Mouse (Mus musculus) embryonic facial prominence, embryonic 14.5 days (tissue): Measurements from ENCODE around the gene Cenpu. TPM values are rescaled to one million over a fixed set of nuclear protein-coding genes. Genes with fewer than 3 reads are reported as not detected.

Experiments
- ATAC-seq: fragments of 200-750 bp; cut with Nextera tagmentation; 2 replicates; pipeline ENCODE4 v1.8.0; 2017; ENCODE audit warnings: low read depth, moderate number of reproducible peaks, moderate TSS enrichment
- DNase-seq: peaks from one replicate; pipeline ENCODE4 v3.0.0-alpha.2; 2015; ENCODE audit warnings: low spot score
- H3K27ac ChIP-seq: fragments of 300-500 bp; sonication (generic); replicated peaks from 2 replicates; pipeline ENCODE4 v1.5.1; 2014; ENCODE audit warnings: low read depth, mild to moderate bottlenecking, low read length, moderate library complexity
- H3K27me3 ChIP-seq: fragments of 300-500 bp; sonication (generic); replicated peaks from 2 replicates; pipeline ENCODE4 v1.6.1; 2014; ENCODE audit warnings: low read length; ENCODE audit not compliant: control insufficient read depth, insufficient read depth
- H3K36me3 ChIP-seq: fragments of 300-500 bp; sonication (generic); 2 replicates; pipeline ENCODE4 v1.6.1; 2014; ENCODE audit warnings: low read length, mixed read lengths; ENCODE audit not compliant: control insufficient read depth, insufficient read depth
- H3K4me1 ChIP-seq: fragments of 300-500 bp; sonication (generic); 2 replicates; pipeline ENCODE4 v1.6.1; 2014; ENCODE audit warnings: antibody characterized with exemption, low read length; ENCODE audit not compliant: control insufficient read depth, insufficient read depth
- H3K4me2 ChIP-seq: fragments of 300-500 bp; sonication (generic); 2 replicates; pipeline ENCODE4 v1.6.1; 2014; ENCODE audit warnings: low read depth, mild to moderate bottlenecking, low read length, moderate library complexity, mixed read lengths
- H3K4me3 ChIP-seq: fragments of 300-500 bp; sonication (generic); 2 replicates; pipeline ENCODE4 v1.5.1; 2014; ENCODE audit warnings: low read depth, mild to moderate bottlenecking, low read length
- H3K9ac ChIP-seq: fragments of 300-500 bp; sonication (generic); 2 replicates; pipeline ENCODE4 v1.6.1; 2014; ENCODE audit warnings: low read depth, mild to moderate bottlenecking, low read length, moderate library complexity, mixed read lengths
- H3K9me3 ChIP-seq: fragments of 300-500 bp; sonication (generic); 2 replicates; pipeline ENCODE4 v1.6.1; 2016; ENCODE audit warnings: low read length; ENCODE audit not compliant: control insufficient read depth
- WGBS: fragments of 180-500 bp; shearing (Covaris S2); extraction: QIAGEN DNeasy Blood & Tissue Kit; methylation state at CpG from one replicate; pipeline ENCODE4 v1.1.7; 2014; 5-methylcytosine and 5-hydroxymethylcytosine counted together
- polyA plus RNA-seq: library from polyadenylated mRNA; unstranded; fragments of >200 nt; fragmentation: Nextera tagmentation; extraction: Ambion mirVana; gene quantifications from 2 replicates; pipeline ENCODE4 v1.2.1, GENCODE M21; 2014

The Cenpu gene
- polyA plus RNA-seq, 1 experiment from 2014 or later = 12.4 TPM

GRCm38 (mm10) chr8:46562333-46562732, 10.5 kb downstream of the Cenpu start:
- Histone ChIP-seq H3K36me3 (peaks cover 30% of the 10 kb centered on the region; the same call in 1 of the 2 replicates), H3K9ac (no peak overlapping the region), H3K4me1 (no peaks in the 10 kb centered on the region), H3K4me3 (no peak overlapping the region), H3K4me2 (no peak overlapping the region), H3K27ac (no peak overlapping the region), H3K9me3 (no peaks in the 10 kb centered on the region), H3K27me3 (no peaks in the 10 kb centered on the region)
- DNase-seq (no peak), ATAC-seq (no peak)
- 90% methylated on average over 16 of the region's 16 CpGs for WGBS

DNA sequence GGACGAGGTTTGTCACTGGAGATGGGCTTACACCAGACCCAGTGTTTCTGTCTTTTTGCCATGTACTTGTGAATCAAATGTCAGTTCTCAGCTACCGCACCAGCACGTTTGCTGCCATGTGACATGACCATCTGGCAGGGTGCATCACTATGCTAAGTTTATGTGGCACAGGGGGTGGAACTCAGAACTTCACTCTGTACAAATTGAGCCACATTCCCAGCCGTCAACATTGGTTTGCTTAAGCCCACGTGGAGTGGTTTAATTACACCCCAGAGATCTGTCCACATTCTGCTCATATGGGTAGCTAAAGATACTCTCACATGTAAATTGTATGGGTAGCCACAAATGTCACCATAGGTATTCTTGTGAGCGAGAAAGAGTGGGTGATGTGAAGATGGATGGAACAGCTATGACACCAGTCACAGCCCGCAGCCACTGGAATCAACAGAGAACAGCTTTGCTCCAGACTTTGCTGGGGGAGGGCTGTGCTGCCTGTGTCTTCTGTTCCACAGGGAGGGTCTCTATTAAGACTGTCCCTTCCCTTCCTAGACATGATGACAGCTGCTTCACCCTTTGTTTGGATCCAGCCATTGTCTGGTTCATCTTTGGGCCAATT, 15.2 kb downstream of the Cenpu start:
- Histone ChIP-seq H3K9me3 (no peaks in the 10 kb centered on the region), H3K4me2 (no peak overlapping the region), H3K4me1 (no peaks in the 10 kb centered on the region), H3K9ac (no peak overlapping the region), H3K27me3 (no peaks in the 10 kb centered on the region), H3K27ac (no peak overlapping the region), H3K4me3 (no peak overlapping the region), H3K36me3 (peaks cover 22% of the 10 kb centered on the region)
- peak; percentile 50 for DNase-seq
- 68% methylated on average over 7 of the region's 7 CpGs for WGBS
- ATAC-seq = 0 out of 2 replicates have a peak, but pooled peaks have one; percentile 23

DNA sequence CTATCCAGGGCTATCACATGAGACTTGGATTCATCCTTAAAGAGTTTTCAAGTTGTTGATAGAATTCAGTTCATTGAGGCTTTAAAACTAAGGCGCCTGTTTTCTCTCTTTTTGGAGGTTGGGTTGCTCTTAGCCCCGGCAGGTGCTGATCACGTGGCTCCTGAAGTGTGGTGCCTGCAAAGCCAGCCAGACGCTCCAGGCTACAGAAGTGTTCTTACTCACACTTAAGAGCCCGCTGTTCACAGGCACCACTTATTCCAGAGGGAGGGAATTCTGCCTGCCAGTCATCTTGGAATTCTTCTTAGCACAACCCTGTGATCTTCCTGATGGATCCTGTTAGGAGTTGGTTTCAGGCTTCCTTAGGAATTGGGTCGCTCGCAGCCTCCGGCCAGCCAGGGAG, 16.1 kb downstream of the Cenpu start:
- Histone ChIP-seq H3K4me2 (no peak overlapping the region), H3K27me3 (no peaks in the 10 kb centered on the region), H3K9me3 (no peaks in the 10 kb centered on the region), H3K4me1 (no peaks in the 10 kb centered on the region), H3K4me3 (no peak overlapping the region), H3K27ac (no peak overlapping the region), H3K9ac (no peak overlapping the region), H3K36me3 (peaks cover 13% of the 10 kb centered on the region)
- ATAC-seq (no peak), DNase-seq (no peak)
- 83% methylated on average over 8 of the region's 8 CpGs for WGBS

DNA sequence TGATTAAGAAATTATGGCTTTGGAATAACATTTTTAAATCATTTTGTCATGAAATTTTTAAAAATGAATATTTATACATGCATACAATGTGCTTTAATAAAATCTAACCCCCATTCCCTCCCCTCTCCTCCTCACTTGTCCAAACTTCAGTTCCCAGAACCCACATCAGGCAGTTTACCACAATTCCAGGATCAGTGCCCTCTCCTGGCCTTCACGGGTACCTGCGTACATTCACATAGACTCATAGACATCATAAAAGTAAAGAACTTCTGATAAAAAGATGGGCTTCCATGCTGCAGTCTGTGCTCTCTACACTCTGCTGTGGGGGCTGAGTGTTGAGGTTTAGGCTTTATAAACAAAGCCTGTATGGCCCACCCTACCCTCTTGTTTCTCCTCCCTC, 17.1 kb downstream of the Cenpu start:
- Histone ChIP-seq H3K27me3 (no peaks in the 10 kb centered on the region), H3K4me1 (no peaks in the 10 kb centered on the region), H3K9me3 (no peaks in the 10 kb centered on the region), H3K27ac (no peak overlapping the region), H3K9ac (no peak overlapping the region), H3K36me3 (peaks cover 10% of the 10 kb centered on the region), H3K4me3 (no peak overlapping the region), H3K4me2 (no peak overlapping the region)
- no peak for ATAC-seq
- WGBS = 72% methylated on average over 2 of the region's 2 CpGs
- DNase-seq = no peak

DNA sequence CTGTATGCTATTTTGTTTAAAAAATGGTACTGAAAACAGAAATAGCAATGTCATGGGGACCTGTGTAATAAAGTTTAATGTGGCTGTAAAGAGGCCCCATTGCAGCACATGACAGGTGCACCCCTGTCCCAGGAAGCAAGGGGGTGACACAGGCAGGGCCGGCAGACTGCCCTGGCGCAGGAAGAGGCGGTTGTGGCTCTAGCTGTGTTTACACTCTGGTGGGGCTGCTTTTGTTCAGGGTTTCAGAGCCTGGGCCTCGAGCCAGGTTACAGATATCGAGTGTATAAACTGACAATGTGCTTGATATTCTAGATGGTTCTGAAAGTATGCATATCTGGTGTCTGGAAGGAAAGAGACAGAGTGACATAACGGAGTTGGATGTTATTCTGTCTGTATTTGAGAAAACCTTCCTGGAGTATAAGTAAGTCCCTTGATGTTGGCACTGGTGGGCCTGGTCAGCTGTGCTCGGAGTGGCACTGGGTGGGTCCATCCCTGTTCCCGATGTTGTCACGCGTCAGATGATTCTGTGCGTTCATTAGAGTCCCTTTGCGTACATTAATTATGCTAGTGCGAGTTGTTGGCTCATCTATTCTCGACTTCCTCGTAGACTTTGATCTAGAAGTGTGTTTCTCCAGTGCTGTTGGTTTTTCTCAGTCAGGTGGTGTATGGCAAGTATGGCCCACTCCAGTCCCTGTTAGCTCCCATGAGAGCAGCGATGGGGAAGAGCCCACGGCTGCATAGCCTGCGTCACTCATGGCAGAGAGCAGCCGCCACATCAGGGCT, 18.0 kb downstream of the Cenpu start:
- Histone ChIP-seq H3K4me2 (no peak overlapping the region), H3K4me3 (no peak overlapping the region), H3K9ac (no peak overlapping the region), H3K9me3 (no peaks in the 10 kb centered on the region), H3K4me1 (no peaks in the 10 kb centered on the region), H3K36me3 (peaks cover 16% of the 10 kb centered on the region), H3K27ac (no peak overlapping the region), H3K27me3 (no peaks in the 10 kb centered on the region)
- 84% methylated on average over 19 of the region's 19 CpGs for WGBS
- DNase-seq = peak; percentile 59
- peak; percentile 56; the same call in 1 of the 2 replicates for ATAC-seq

GRCm38 (mm10) chr8:46570673-46571072, 18.8 kb downstream of the Cenpu start:
- ATAC-seq = no peak
- H3K4me1 ChIP-seq = no peaks in the 10 kb centered on the region
- DNase-seq = peak; percentile 24
- no peak overlapping the region for H3K27ac ChIP-seq
- H3K9me3 ChIP-seq = no peaks in the 10 kb centered on the region
- no peak overlapping the region for H3K9ac ChIP-seq
- H3K4me3 ChIP-seq = no peak overlapping the region
- WGBS = 90% methylated on average over 8 of the region's 14 CpGs
- no peaks in the 10 kb centered on the region for H3K27me3 ChIP-seq
- H3K36me3 ChIP-seq = peaks cover 21% of the 10 kb centered on the region
- no peak overlapping the region for H3K4me2 ChIP-seq

- Histone ChIP-seq H3K4me2 (no peak overlapping the region), H3K9ac (no peak overlapping the region), H3K4me3 (no peak overlapping the region), H3K36me3 (peaks cover 46% of the 10 kb centered on the region), H3K4me1 (no peaks in the 10 kb centered on the region), H3K27me3 (no peaks in the 10 kb centered on the region), H3K27ac (no peak overlapping the region), H3K9me3 (no peaks in the 10 kb centered on the region)
- DNase-seq (no peak), ATAC-seq (no peak)
- 90% methylated on average over 2 of the region's 2 CpGs for WGBS
Observed at GRCm38 (mm10) chr8:46573446-46573845, 21.6 kb downstream of the Cenpu start.

- Histone ChIP-seq H3K27me3 (no peaks in the 10 kb centered on the region), H3K9ac (no peak overlapping the region), H3K27ac (no peak overlapping the region), H3K36me3 (peaks cover 51% of the 10 kb centered on the region), H3K4me3 (no peak overlapping the region), H3K4me1 (no peaks in the 10 kb centered on the region), H3K4me2 (no peak overlapping the region), H3K9me3 (no peaks in the 10 kb centered on the region)
- 78% methylated on average over 2 of the region's 2 CpGs for WGBS
- no peak for DNase-seq
- ATAC-seq = no peak
Observed at GRCm38 (mm10) chr8:46573964-46574363, 22.1 kb downstream of the Cenpu start.

- 95% methylated on average over 9 of the region's 9 CpGs for WGBS
- H3K27me3 ChIP-seq = no peaks in the 10 kb centered on the region
Observed at GRCm38 (mm10) chr8:46578794-46579193, 27.0 kb downstream of the Cenpu start.

More at GRCm38 (mm10) chr8:46578794-46579193, 27.0 kb downstream of the Cenpu start:
- no peaks in the 10 kb centered on the region for H3K9me3 ChIP-seq
- ATAC-seq (no peak), DNase-seq (no peak)
- H3K9ac ChIP-seq = no peak overlapping the region
- H3K4me3 ChIP-seq = no peak overlapping the region
- no peak overlapping the region for H3K4me2 ChIP-seq
- H3K4me1 ChIP-seq = no peaks in the 10 kb centered on the region
- H3K27ac ChIP-seq = no peak overlapping the region
- peaks cover 78% of the 10 kb centered on the region for H3K36me3 ChIP-seq
